Mouse (Mus musculus): Measurements from ENCODE around the gene Olfm2.

DNA sequence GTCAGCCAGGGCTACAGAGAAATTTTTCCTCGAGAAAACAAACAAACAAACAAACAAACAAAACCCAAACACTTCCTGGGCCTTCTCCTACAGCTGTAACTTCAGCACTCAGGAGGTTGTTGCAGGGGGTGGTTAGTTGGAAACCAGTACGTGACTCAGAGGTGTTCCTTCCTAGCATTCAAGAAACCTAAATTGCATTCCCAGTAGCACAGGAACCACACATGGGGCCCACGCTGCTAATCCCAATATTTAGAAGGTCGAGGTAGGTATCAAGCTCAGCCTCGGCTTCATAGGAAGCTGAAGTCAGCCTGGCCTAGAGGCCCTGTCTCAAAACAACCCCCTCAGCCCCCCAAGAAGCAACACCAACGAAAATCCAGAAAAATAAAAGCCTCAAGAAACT lies 104.6 kb downstream of the Olfm2 start:
- TF ChIP-seq POLR2A (IDR thresholded peaks at IDR 0.05; ENCODE audit: borderline replicate concordance, extremely low read depth, insufficient read depth, insufficient read length, poor library complexity, severe bottlenecking) (no peak), CTCF (IDR thresholded peaks at IDR 0.05; ENCODE audit: borderline replicate concordance, extremely low read depth, insufficient read depth, insufficient read length) (no peak)
